Mouse (Mus musculus) embryonic facial prominence, embryonic 14.5 days (tissue): ENCODE results near the gene Uvssa. TPM values are rescaled to one million over a fixed set of nuclear protein-coding genes. Genes with fewer than 3 reads are reported as not detected.
A peak's percentile ranks its signal among the peaks of the same experiment; 100 is the strongest.
"Not testable (repeated sequence)": the region's sequence is repeated elsewhere in the genome, so short reads cannot be mapped to it uniquely, and the experiment has no call there.

Source experiments
- ATAC-seq: fragments of 200-750 bp; cut with Nextera tagmentation; 2 replicates; pipeline ENCODE4 v1.8.0; 2017; ENCODE audit warnings: low read depth, moderate number of reproducible peaks, moderate TSS enrichment
- DNase-seq: peaks from one replicate; pipeline ENCODE4 v3.0.0-alpha.2; 2015; ENCODE audit warnings: low spot score
- H3K27ac ChIP-seq: fragments of 300-500 bp; sonication (generic); replicated peaks from 2 replicates; pipeline ENCODE4 v1.5.1; 2014; ENCODE audit warnings: low read depth, mild to moderate bottlenecking, low read length, moderate library complexity
- H3K27me3 ChIP-seq: fragments of 300-500 bp; sonication (generic); replicated peaks from 2 replicates; pipeline ENCODE4 v1.6.1; 2014; ENCODE audit warnings: low read length; ENCODE audit not compliant: control insufficient read depth, insufficient read depth
- H3K36me3 ChIP-seq: fragments of 300-500 bp; sonication (generic); 2 replicates; pipeline ENCODE4 v1.6.1; 2014; ENCODE audit warnings: low read length, mixed read lengths; ENCODE audit not compliant: control insufficient read depth, insufficient read depth
- H3K4me1 ChIP-seq: fragments of 300-500 bp; sonication (generic); 2 replicates; pipeline ENCODE4 v1.6.1; 2014; ENCODE audit warnings: antibody characterized with exemption, low read length; ENCODE audit not compliant: control insufficient read depth, insufficient read depth
- H3K4me2 ChIP-seq: fragments of 300-500 bp; sonication (generic); 2 replicates; pipeline ENCODE4 v1.6.1; 2014; ENCODE audit warnings: low read depth, mild to moderate bottlenecking, low read length, moderate library complexity, mixed read lengths
- H3K4me3 ChIP-seq: fragments of 300-500 bp; sonication (generic); 2 replicates; pipeline ENCODE4 v1.5.1; 2014; ENCODE audit warnings: low read depth, mild to moderate bottlenecking, low read length
- H3K9ac ChIP-seq: fragments of 300-500 bp; sonication (generic); 2 replicates; pipeline ENCODE4 v1.6.1; 2014; ENCODE audit warnings: low read depth, mild to moderate bottlenecking, low read length, moderate library complexity, mixed read lengths
- H3K9me3 ChIP-seq: fragments of 300-500 bp; sonication (generic); 2 replicates; pipeline ENCODE4 v1.6.1; 2016; ENCODE audit warnings: low read length; ENCODE audit not compliant: control insufficient read depth
- WGBS: fragments of 180-500 bp; shearing (Covaris S2); extraction: QIAGEN DNeasy Blood & Tissue Kit; methylation state at CpG from one replicate; pipeline ENCODE4 v1.1.7; 2014; 5-methylcytosine and 5-hydroxymethylcytosine counted together
- polyA plus RNA-seq: library from polyadenylated mRNA; unstranded; fragments of >200 nt; fragmentation: Nextera tagmentation; extraction: Ambion mirVana; gene quantifications from 2 replicates; pipeline ENCODE4 v1.2.1, GENCODE M21; 2014

The Uvssa gene
- 7.1 and 9.0 TPM in 2 replicates for polyA plus RNA-seq

DNA sequence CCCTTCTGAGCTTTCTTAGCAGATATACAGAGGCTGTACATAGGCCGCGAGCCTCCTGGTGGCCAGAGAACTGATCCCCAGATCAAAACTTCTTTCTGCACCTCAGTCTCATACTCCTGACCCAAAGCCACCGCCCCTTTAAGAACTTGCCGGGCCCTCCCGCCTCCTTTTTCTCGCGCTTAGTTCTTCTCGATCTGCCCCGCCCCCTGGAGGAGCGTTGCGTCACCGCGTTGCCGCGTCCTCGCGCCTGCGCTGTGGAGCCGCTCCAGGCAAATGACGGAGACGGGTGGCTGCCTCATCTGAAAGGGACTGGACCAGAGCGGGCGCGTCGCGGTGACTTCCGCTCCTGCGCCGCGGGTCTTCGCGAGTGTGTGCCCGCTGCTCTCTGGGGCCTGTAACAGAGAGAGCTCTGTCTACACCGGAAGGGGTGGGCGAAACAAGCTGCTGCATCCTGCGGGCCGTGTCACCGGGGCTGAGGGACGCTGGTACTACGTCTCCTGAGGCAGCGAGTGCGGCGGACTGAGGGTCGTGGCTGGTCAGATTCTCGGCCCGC, at the start of gene Uvssa:
Gene Uvssa, plus strand, starts transcription at position 248 of the 553 bp plus-strand sequence.
- under 1% methylated on average over 41 of the region's 46 CpGs for WGBS

DNA sequence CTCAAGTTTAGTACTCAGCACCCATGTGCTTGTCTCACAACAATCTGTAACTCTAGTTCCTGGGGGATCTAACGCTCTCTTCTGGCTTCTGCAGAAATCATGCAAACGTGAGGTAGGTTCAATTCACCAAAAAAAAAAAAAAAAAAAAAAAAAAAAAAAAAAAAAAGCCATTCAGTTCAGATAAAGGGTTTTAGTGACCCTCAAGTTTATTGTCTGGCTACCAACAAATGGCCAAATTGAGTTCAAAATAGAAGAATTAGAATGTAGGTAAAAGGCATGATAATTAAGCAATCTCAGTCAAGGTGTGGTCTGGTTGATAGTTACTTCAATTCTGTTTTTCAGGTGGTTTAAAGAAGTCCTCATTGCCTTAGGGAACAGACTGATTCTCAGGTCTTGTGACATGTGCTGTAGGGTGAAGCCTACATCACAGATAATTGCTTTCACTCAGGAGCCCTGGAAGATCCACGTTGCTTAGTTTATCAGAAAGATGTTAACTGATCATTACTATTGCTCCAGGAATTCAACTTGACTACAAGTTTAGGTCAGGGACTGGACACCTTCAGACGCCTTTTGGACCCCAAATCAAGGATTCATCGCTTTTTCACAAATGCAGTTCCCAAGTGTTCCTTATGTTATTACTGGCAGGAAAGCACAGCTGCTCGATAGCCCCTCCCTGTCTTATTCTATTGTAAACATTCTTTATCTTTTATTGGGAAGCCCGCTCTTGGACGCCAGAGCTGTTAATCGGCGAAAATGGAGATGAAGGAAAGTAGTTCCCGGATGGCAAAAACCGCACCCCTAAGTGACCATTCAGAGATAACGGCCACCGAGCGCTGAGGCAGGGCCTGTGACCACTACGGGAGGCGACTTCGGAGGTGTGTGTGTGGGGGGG, 43.7 kb upstream of the Uvssa start:
- Histone ChIP-seq H3K27me3 (no peaks in the 10 kb centered on the region), H3K4me1 (peaks cover 14% of the 10 kb centered on the region), H3K4me2 (peak overlapping the region; percentile 58), H3K9me3 (0 out of 2 replicates have a peak, but pooled peaks cover 3% of the 10 kb centered on the region), H3K36me3 (peaks cover 14% of the 10 kb centered on the region), H3K4me3 (peak overlapping the region; percentile 99), H3K27ac (peak overlapping the region; percentile 78), H3K9ac (peak overlapping the region; percentile 95)
- ATAC-seq: no peak; the same call in 1 of the 2 replicates
- 23% methylated on average over 18 of the region's 18 CpGs for WGBS
- no peak for DNase-seq

More for the DNA sequence above, at the start of gene Uvssa:
- Histone ChIP-seq H3K36me3 (peaks cover 26% of the 10 kb centered on the region), H3K9me3 (no peaks in the 10 kb centered on the region), H3K27ac (peak within 1 kb of the TSS; percentile 97), H3K9ac (peak within 1 kb of the TSS; percentile 92), H3K27me3 (no peaks in the 10 kb centered on the region), H3K4me2 (peak within 1 kb of the TSS; percentile 96), H3K4me1 (no peaks in the 10 kb centered on the region; the same call in 1 of the 2 replicates), H3K4me3 (peak within 1 kb of the TSS; percentile 78)
- ATAC-seq (peak; percentile 98), DNase-seq (peak; percentile 99)

DNA sequence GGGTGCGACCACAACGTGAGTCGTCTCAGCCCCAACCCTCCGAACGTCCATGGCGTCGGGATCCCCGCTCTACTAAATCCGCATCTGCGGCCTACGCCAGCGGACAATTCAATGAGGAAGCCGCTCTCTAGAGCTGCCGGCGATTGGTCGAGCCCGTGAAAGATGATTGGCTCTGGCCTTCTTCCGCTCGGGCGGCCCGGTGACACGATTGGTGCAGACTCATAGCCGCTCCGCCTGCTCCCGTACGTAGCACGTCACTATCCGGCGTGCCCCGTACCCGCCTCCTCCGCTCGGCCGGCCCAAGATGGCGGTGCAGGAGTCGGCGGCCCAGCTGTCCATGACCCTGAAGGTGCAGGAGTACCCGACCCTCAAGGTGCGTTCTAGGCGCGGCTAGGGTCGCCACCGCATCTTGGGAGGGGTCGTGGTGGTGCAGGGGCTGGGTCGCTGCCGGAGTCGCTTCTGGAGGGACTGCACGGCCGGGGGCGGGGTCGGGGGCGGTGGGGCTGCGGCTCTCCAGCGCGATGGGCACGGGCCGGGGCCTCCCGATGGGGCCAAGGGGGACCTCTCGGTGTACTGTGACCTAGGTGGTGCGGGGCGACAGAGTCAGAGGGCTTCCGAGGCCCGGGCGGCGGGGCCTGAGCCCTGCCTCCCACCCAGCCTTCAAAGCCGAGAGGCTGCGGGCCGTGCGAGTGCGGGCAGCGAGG, 42.9 kb upstream of the Uvssa start, which contains the start of gene Maea:
Gene Maea, plus strand, starts transcription at position 237 of the 704 bp plus-strand sequence.
- Histone ChIP-seq H3K9ac (peak within 1 kb of the TSS; percentile 95), H3K4me3 (peak within 1 kb of the TSS; percentile 99), H3K4me2 (peak within 1 kb of the TSS; percentile 79), H3K9me3 (0 out of 2 replicates have a peak, but pooled peaks cover 3% of the 10 kb centered on the region), H3K27ac (peak within 1 kb of the TSS; percentile 78), H3K36me3 (peaks cover 14% of the 10 kb centered on the region), H3K4me1 (peaks cover 14% of the 10 kb centered on the region), H3K27me3 (no peaks in the 10 kb centered on the region)
- ATAC-seq: peak; percentile 100
- WGBS: 2% methylated on average over 22 of the region's 71 CpGs
- peak; percentile 99 for DNase-seq

DNA sequence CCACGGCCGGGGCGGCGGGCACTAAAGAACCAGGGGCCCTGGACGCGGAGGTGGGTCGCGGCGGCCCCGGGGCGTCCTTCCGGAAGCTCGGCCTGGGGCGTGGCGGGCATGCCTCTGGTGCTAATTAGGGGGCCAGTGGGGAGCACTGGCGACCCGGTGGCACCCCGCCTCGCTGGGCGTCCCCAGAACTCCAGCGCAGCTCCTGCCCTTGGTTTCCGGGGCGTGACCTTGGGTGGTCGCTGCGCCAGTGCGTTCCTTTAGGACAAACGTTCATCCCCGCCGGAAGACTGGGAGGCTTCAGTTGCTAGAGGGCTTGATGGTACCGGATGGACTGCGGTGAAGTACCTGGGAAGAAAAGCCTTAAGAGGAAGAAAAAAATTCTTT, 42.4 kb upstream of the Uvssa start:
- 0 out of 2 replicates have a peak, but pooled peaks cover 3% of the 10 kb centered on the region for H3K9me3 ChIP-seq
- peak; percentile 44 for DNase-seq
- peaks cover 14% of the 10 kb centered on the region for H3K36me3 ChIP-seq
- no peaks in the 10 kb centered on the region for H3K27me3 ChIP-seq
- peak overlapping the region; percentile 73 for H3K27ac ChIP-seq
- H3K9ac ChIP-seq: peak overlapping the region; percentile 95
- ATAC-seq: no peak
- peak overlapping the region; percentile 99 for H3K4me3 ChIP-seq
- 0% methylated on average over 14 of the region's 31 CpGs for WGBS
- H3K4me2 ChIP-seq: peak overlapping the region; percentile 79
- H3K4me1 ChIP-seq: peaks cover 14% of the 10 kb centered on the region

DNA sequence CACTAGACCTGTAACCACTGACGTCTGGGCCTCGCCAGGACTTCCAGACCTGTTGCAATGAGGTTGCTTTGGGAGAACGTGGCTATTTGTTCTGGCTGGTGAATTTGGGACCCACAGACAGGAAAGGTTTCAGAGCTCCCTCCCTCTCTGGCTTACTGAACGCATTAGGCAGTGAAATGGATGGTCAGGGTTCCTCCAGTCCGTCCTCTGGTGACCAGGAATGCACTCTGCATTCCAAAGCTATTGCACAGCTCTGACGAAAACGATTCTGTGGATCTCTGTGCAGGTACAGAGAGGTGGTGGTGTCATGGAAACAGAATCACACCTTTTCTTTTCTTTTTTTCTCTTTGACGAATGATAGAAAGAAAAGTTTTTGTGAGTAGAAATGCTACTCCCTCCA, 41.1 kb upstream of the Uvssa start:
- H3K36me3 ChIP-seq: peaks cover 14% of the 10 kb centered on the region
- WGBS: 80% methylated on average over 8 of the region's 8 CpGs
- no peak overlapping the region for H3K4me3 ChIP-seq
- H3K9ac ChIP-seq: peak overlapping the region; percentile 95; the same call in 1 of the 2 replicates
- no peak for ATAC-seq
- H3K27me3 ChIP-seq: no peaks in the 10 kb centered on the region
- H3K9me3 ChIP-seq: 0 out of 2 replicates have a peak, but pooled peaks cover 3% of the 10 kb centered on the region
- DNase-seq: no peak
- peaks cover 14% of the 10 kb centered on the region for H3K4me1 ChIP-seq
- no peak overlapping the region for H3K27ac ChIP-seq
- peak overlapping the region; percentile 79; the same call in 1 of the 2 replicates for H3K4me2 ChIP-seq

DNA sequence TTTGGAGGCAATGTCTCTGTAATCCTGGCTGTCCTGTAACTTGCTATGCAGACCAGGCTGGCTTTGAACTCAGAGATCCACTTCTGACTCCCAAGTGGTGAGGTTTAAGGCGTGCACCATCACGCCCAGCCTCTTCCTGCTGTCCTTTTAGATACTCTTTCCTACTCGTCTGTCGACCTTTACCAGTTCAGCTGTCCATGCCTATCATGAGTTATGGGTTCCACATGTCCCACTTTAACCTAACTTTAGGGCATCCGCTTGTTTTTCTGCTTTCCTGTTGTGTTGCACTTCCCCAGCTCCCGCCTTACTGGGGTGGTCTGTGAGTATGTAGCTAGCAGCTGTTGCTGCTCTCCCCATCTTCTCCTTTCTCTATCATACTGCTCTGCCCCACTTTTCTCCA, 37.2 kb upstream of the Uvssa start:
- WGBS: 76% methylated on average over 6 of the region's 6 CpGs
- Histone ChIP-seq H3K27me3 (no peaks in the 10 kb centered on the region), H3K4me2 (no peak overlapping the region), H3K9me3 (no peaks in the 10 kb centered on the region), H3K4me3 (no peak overlapping the region), H3K4me1 (peaks cover 10% of the 10 kb centered on the region), H3K27ac (no peak overlapping the region), H3K9ac (no peak overlapping the region), H3K36me3 (peaks cover 28% of the 10 kb centered on the region)
- DNase-seq (no peak), ATAC-seq (no peak)

DNA sequence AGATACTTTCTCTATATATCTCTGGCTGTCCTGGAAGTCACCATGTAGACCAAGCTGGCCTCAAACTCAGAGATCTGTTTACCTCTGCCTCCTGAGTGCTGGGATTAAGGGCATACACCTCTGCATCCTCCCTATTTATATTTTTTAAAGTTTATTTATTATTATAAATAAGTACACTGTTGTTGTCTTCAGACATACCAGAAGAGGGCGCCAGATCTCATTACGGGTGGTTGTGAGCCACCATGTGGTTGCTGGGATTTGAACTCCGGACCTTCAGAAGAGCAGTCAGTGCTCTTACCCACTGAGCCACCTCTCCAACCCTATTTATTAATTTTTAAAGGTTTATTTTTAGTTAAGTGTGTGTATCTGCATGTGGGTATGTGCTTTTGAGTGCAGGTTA, 36.1 kb upstream of the Uvssa start:
- not testable (repeated sequence) for ATAC-seq, DNase-seq, H3K27me3 ChIP-seq, H3K9ac ChIP-seq, H3K9me3 ChIP-seq, H3K27ac ChIP-seq, H3K4me2 ChIP-seq, H3K4me3 ChIP-seq, H3K4me1 ChIP-seq
- peaks cover 28% of the 10 kb centered on the region for H3K36me3 ChIP-seq
- 78% methylated on average over 3 of the region's 3 CpGs for WGBS

DNA sequence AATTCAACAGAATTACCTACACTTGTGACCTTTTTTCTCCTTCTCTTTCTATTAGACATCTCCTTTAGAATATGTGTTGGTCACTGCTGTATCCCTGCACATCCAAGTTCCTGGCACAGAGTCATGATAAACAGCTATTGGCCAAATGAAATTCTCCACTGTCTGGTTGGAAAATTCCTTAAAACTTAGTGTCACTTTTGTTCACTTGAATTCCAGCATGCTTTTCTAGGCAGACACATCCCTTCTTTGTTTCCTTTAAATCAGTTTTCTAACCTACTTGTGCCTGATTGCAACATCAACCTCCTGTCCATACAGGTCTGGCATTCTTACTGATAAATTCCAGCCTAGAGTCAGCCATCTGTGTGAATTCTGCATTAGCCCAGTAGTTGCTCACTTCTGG, 35.5 kb upstream of the Uvssa start:
- Histone ChIP-seq H3K4me1 (no peaks in the 10 kb centered on the region), H3K9ac (no peak overlapping the region), H3K4me2 (no peak overlapping the region), H3K4me3 (no peak overlapping the region), H3K36me3 (peaks cover 28% of the 10 kb centered on the region), H3K27ac (no peak overlapping the region), H3K9me3 (no peaks in the 10 kb centered on the region), H3K27me3 (no peaks in the 10 kb centered on the region)
- DNase-seq (no peak), ATAC-seq (no peak)
